23 mouse cellular contexts compared by ENCODE assay signal in the genomic region with DNA sequence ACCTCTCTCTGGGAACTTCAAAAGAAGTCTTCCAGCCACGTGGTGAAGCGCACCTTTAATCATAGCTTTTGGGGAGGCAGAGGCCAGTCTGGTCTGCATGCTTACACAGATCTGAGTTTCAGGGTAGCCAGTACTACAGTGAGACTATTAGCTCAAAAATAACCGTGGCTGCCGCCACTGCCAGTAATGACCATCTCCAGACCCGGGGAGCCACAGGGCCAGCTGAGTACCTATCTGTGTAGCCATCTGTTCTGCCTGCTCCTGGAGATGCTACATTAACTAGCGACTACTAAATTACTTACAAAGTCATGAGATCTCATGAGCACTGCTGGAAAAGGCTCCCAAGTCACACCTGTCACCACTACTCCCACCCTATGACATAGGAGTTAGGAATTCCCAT. TPM values are rescaled to one million over a fixed set of nuclear protein-coding genes. Genes with fewer than 3 reads are reported as not detected.
A peak's percentile ranks its signal among the peaks of the same experiment; 100 is the strongest.
DNase-seq lines count a peak whose midpoint lies in the region; ATAC-seq and TF ChIP-seq lines count a peak whose summit lies in the region.
"Had no signal": no experiment of that assay in that cellular context is flagged by ENCODE, and none has a peak within 500 bp of the region (broad histone marks: within the 10 kb centered on the region; RNA-seq: fewer than 3 reads in every experiment).

No protein-coding gene starts in this region.

- TF ChIP-seq EP300 in liver, postnatal 0 days (IDR thresholded peaks at IDR 0.05; ENCODE audit: low read depth) = no peak

- no peak overlapping the region for H3K4me3 ChIP-seq in heart, embryonic 11.5 days (ENCODE audit: low read depth, low read length)
- H3K4me3 ChIP-seq in liver, embryonic 13.5 days (replicated peaks) = peak overlapping the region; percentile 51
- no peak overlapping the region for H3K4me3 ChIP-seq in brown adipose tissue, adult 24 weeks (ENCODE audit: insufficient read depth, low read depth, low read length)
- no peak overlapping the region for H3K4me3 ChIP-seq in liver, postnatal 0 days (ENCODE audit: low read depth, low read length)
- H3K4me3 ChIP-seq: embryonic facial prominence, embryonic 13.5 days; forebrain, embryonic 10.5 days; limb, embryonic 15.5 days; neural tube, embryonic 12.5 days had no signal

- H3K27ac ChIP-seq in heart, embryonic 11.5 days (ENCODE audit: low read depth, low read length) = peak overlapping the region; percentile 46
- H3K27ac ChIP-seq in liver, embryonic 13.5 days = peak overlapping the region; percentile 99
- peak overlapping the region; percentile 60 for H3K27ac ChIP-seq in brown adipose tissue, adult 24 weeks (replicated peaks; ENCODE audit: low read depth, low read length)
- peak overlapping the region; percentile 93; the same call in 1 of the 2 replicates for H3K27ac ChIP-seq in liver, postnatal 0 days (ENCODE audit: low read depth)
- H3K27ac ChIP-seq: embryonic facial prominence, embryonic 13.5 days; forebrain, embryonic 10.5 days; limb, embryonic 15.5 days; neural tube, embryonic 12.5 days had no signal

- no peaks in the 10 kb centered on the region for H3K9me3 ChIP-seq in heart, embryonic 11.5 days (replicated peaks; ENCODE audit: control insufficient read depth, low read length)
- no peaks in the 10 kb centered on the region for H3K9me3 ChIP-seq in liver, embryonic 13.5 days (replicated peaks)
- no peaks in the 10 kb centered on the region for H3K9me3 ChIP-seq in liver, postnatal 0 days (ENCODE audit: low read length)
- H3K9me3 ChIP-seq: embryonic facial prominence, embryonic 13.5 days; forebrain, embryonic 10.5 days; G1E; limb, embryonic 15.5 days; neural tube, embryonic 12.5 days had no signal

- no peaks in the 10 kb centered on the region for H3K27me3 ChIP-seq in heart, embryonic 11.5 days (ENCODE audit: control insufficient read depth, insufficient read depth, low read length)
- H3K27me3 ChIP-seq in liver, embryonic 13.5 days = 0 out of 2 replicates have a peak, but pooled peaks cover 3% of the 10 kb centered on the region
- H3K27me3 ChIP-seq in liver, postnatal 0 days (ENCODE audit: insufficient read depth, low read length) = no peaks in the 10 kb centered on the region
- H3K27me3 ChIP-seq: embryonic facial prominence, embryonic 13.5 days; limb, embryonic 15.5 days; neural tube, embryonic 12.5 days had no signal

- no peak for DNase-seq in heart, adult 9 months (ENCODE audit: low spot score in 2 of 2)
- DNase-seq in liver, embryonic 13.5 days = no peak
- DNase-seq in liver = no peak
- no peak for DNase-seq in liver, postnatal 0 days
- DNase-seq in spleen, postnatal 14 days (ENCODE audit: low spot score in 2 of 2) = no peak
- DNase-seq: cerebellum, adult 9-10 months; gastrocnemius, postnatal 14 days; heart, postnatal 14 days; kidney, postnatal 25 days; layer of hippocampus, adult 9-11 months; lung, postnatal 10 days; right cerebral cortex, postnatal 14 days had no signal

- peaks cover 74% of the 10 kb centered on the region for H3K4me1 ChIP-seq in heart, embryonic 11.5 days (ENCODE audit: control insufficient read depth, insufficient read depth, low read length)
- H3K4me1 ChIP-seq in liver, embryonic 13.5 days (replicated peaks) = peaks cover 100% of the 10 kb centered on the region
- H3K4me1 ChIP-seq in brown adipose tissue, adult 24 weeks (ENCODE audit: control insufficient read depth, insufficient read depth, insufficient read length, low read length) = peaks cover 28% of the 10 kb centered on the region
- peaks cover 54% of the 10 kb centered on the region for H3K4me1 ChIP-seq in liver, postnatal 0 days (ENCODE audit: insufficient read depth)

- H3K36me3 ChIP-seq in heart, embryonic 11.5 days (ENCODE audit: control insufficient read depth, insufficient read depth, low read length) = no peaks in the 10 kb centered on the region
- H3K36me3 ChIP-seq in liver, embryonic 13.5 days = peaks cover 34% of the 10 kb centered on the region
- H3K36me3 ChIP-seq in liver, postnatal 0 days (replicated peaks; ENCODE audit: insufficient read depth, low read length) = peaks cover 15% of the 10 kb centered on the region; the same call in 1 of the 2 replicates
- H3K36me3 ChIP-seq: embryonic facial prominence, embryonic 13.5 days; limb, embryonic 15.5 days; neural tube, embryonic 12.5 days had no signal

- no peak overlapping the region for H3K4me2 ChIP-seq in heart, embryonic 11.5 days
- H3K4me2 ChIP-seq in liver, embryonic 13.5 days = peak overlapping the region; percentile 86
- H3K4me2 ChIP-seq in liver, postnatal 0 days (ENCODE audit: low read depth, low read length) = peak overlapping the region; percentile 71
- H3K4me2 ChIP-seq: embryonic facial prominence, embryonic 13.5 days; limb, embryonic 15.5 days; neural tube, embryonic 12.5 days had no signal

- WGBS in heart, embryonic 11.5 days (ENCODE audit: insufficient replicate concordance) = 57% methylated on average over 6 of the region's 6 CpGs
- WGBS in liver, embryonic 13.5 days (ENCODE audit: insufficient replicate concordance) = 60% methylated on average over 6 of the region's 6 CpGs
- 72% methylated on average over 6 of the region's 6 CpGs for WGBS in liver, postnatal 0 days (ENCODE audit: insufficient replicate concordance)

- TF ChIP-seq CTCF in liver, postnatal 0 days (IDR thresholded peaks at IDR 0.05; ENCODE audit: low read depth) = no peak

- no peak overlapping the region for H3K9ac ChIP-seq in heart, embryonic 11.5 days (ENCODE audit: low read depth, low read length)
- H3K9ac ChIP-seq in liver, embryonic 13.5 days = peak overlapping the region; percentile 77
- H3K9ac ChIP-seq in liver, postnatal 0 days (replicated peaks) = peak overlapping the region; percentile 35; the same call in 1 of the 2 replicates
- H3K9ac ChIP-seq: embryonic facial prominence, embryonic 13.5 days; limb, embryonic 15.5 days; neural tube, embryonic 12.5 days had no signal

- no peak for ATAC-seq in heart, embryonic 11.5 days (replicated peaks; ENCODE audit: insufficient number of reproducible peaks, low FRiP score, low TSS enrichment)
- no peak for ATAC-seq in liver, embryonic 13.5 days (ENCODE audit: low read depth)
- no peak for ATAC-seq in liver, postnatal 0 days

RNA-seq across cellular contexts. Expression of a gene that starts 6.3 kb away (rescaled TPM):
- polyA plus RNA-seq in heart, embryonic 11.5 days (2014; fragmentation: Nextera tagmentation; extraction: Ambion mirVana) = 14.7 and 17.1 TPM in 2 replicates
- polyA plus RNA-seq in liver, embryonic 13.5 days (2015; fragmentation: Nextera tagmentation; extraction: Ambion mirVana) = 17.5 and 22.1 TPM in 2 replicates
- 7.1 and 7.8 TPM in 2 replicates for polyA plus RNA-seq in brown adipose tissue, adult 24 weeks (2012; ENCODE audit: insufficient read depth, insufficient read length, missing spikeins)
- 15.2 and 16.3 TPM in 2 replicates for polyA plus RNA-seq in liver, postnatal 0 days (2015; fragmentation: Nextera tagmentation; extraction: Ambion mirVana)

RNA-seq across cellular contexts. Expression of a gene that starts 11.2 kb away (rescaled TPM):
- polyA plus RNA-seq in heart, embryonic 11.5 days (2014; fragmentation: Nextera tagmentation; extraction: Ambion mirVana) = not detected in 2 replicates
- not detected in 2 replicates for polyA plus RNA-seq in liver, embryonic 13.5 days (2015; fragmentation: Nextera tagmentation; extraction: Ambion mirVana)
- polyA plus RNA-seq in brown adipose tissue, adult 24 weeks (2012; ENCODE audit: insufficient read depth, insufficient read length, missing spikeins) = not detected in 2 replicates
- not detected in 2 replicates for polyA plus RNA-seq in liver, postnatal 0 days (2015; fragmentation: Nextera tagmentation; extraction: Ambion mirVana)
- polyA plus RNA-seq: embryonic facial prominence, embryonic 13.5 days; forebrain, embryonic 10.5 days; G1E; kidney, adult 2 months; limb, embryonic 15.5 days; neural tube, embryonic 12.5 days; spleen, adult 2 months; stomach, embryonic 16.5 days; thymus, postnatal 0 days had no signal

RNA-seq across cellular contexts. Expression of a gene that starts 44.3 kb away (rescaled TPM):
- 2.1 and 3.0 TPM in 2 replicates for polyA plus RNA-seq in heart, embryonic 11.5 days (2014; fragmentation: Nextera tagmentation; extraction: Ambion mirVana)
- 28.5 and 32.7 TPM in 2 replicates for polyA plus RNA-seq in liver, embryonic 13.5 days (2015; fragmentation: Nextera tagmentation; extraction: Ambion mirVana)
- not detected in 2 replicates for polyA plus RNA-seq in brown adipose tissue, adult 24 weeks (2012; ENCODE audit: insufficient read depth, insufficient read length, missing spikeins)
- polyA plus RNA-seq in liver, postnatal 0 days (2015; fragmentation: Nextera tagmentation; extraction: Ambion mirVana) = 15.5 and 17.4 TPM in 2 replicates

RNA-seq across cellular contexts. Expression of a gene that starts 51.8 kb away (rescaled TPM):
- polyA plus RNA-seq in heart, embryonic 11.5 days (2014; fragmentation: Nextera tagmentation; extraction: Ambion mirVana) = 5.0 and 6.0 TPM in 2 replicates
- polyA plus RNA-seq in liver, embryonic 13.5 days (2015; fragmentation: Nextera tagmentation; extraction: Ambion mirVana) = 5.8 and 6.6 TPM in 2 replicates
- 4.4 and 8.2 TPM in 2 replicates for polyA plus RNA-seq in brown adipose tissue, adult 24 weeks (2012; ENCODE audit: insufficient read depth, insufficient read length, missing spikeins)
- 4.9 and 6.2 TPM in 2 replicates for polyA plus RNA-seq in liver, postnatal 0 days (2015; fragmentation: Nextera tagmentation; extraction: Ambion mirVana)

Comparison
In these comparisons a context has a peak if more than half of its experiments do, and no peak if none do; other contexts are left out.
1. H3K27ac ChIP-seq: peak in every context shown above with its lines; median percentile 99 in liver, embryonic 13.5 days; 93 in liver, postnatal 0 days; 60 in brown adipose tissue, adult 24 weeks; 46 in heart, embryonic 11.5 days.